Mouse (Mus musculus) limb, embryonic 12.5 days (tissue): Measurements from ENCODE around the gene Ypel3. TPM values are rescaled to one million over a fixed set of nuclear protein-coding genes. Genes with fewer than 3 reads are reported as not detected.
"Not testable (repeated sequence)": the region's sequence is repeated elsewhere in the genome, so short reads cannot be mapped to it uniquely, and the experiment has no call there.

ENCODE experiments used
- ATAC-seq: fragments of 200-750 bp; cut with Nextera tagmentation; 2 replicates; pipeline ENCODE4 v1.8.0; 2017; ENCODE audit warnings: low read depth, moderate TSS enrichment; ENCODE audit not compliant: insufficient number of reproducible peaks, insufficient read depth, low FRiP score, low TSS enrichment
- H3K27ac ChIP-seq: fragments of 300-500 bp; sonication (generic); 2 replicates; pipeline ENCODE4 v1.5.1; 2016; ENCODE audit warnings: mild to moderate bottlenecking, moderate library complexity
- H3K27me3 ChIP-seq: fragments of 300-500 bp; sonication (generic); 2 replicates; pipeline ENCODE4 v1.6.1; 2016; ENCODE audit warnings: mild to moderate bottlenecking, moderate library complexity
- H3K36me3 ChIP-seq: fragments of 300-500 bp; sonication (generic); 2 replicates; pipeline ENCODE4 v1.6.1; 2016; ENCODE audit warnings: mild to moderate bottlenecking, moderate library complexity
- H3K4me1 ChIP-seq: fragments of 300-500 bp; sonication (generic); replicated peaks from 2 replicates; pipeline ENCODE4 v1.6.1; 2016
- H3K4me2 ChIP-seq: fragments of 300-500 bp; sonication (generic); 2 replicates; pipeline ENCODE4 v1.6.1; 2016; ENCODE audit warnings: mild to moderate bottlenecking, moderate library complexity
- H3K4me3 ChIP-seq: fragments of 300-500 bp; sonication (generic); replicated peaks from 2 replicates; pipeline ENCODE4 v1.5.1; 2016; ENCODE audit warnings: mild to moderate bottlenecking
- H3K9ac ChIP-seq: fragments of 300-500 bp; sonication (generic); replicated peaks from 2 replicates; pipeline ENCODE4 v1.6.1; 2016; ENCODE audit warnings: mild to moderate bottlenecking, moderate library complexity
- H3K9me3 ChIP-seq: fragments of 300-500 bp; sonication (generic); 2 replicates; pipeline ENCODE4 v1.6.1; 2016; ENCODE audit warnings: mild to moderate bottlenecking, moderate library complexity
- WGBS: fragments of 180-500 bp; shearing (Covaris S2); methylation state at CpG from one replicate; pipeline ENCODE4 v1.1.7; 2016; 5-methylcytosine and 5-hydroxymethylcytosine counted together
- polyA plus RNA-seq: library from polyadenylated mRNA; unstranded; fragments of >200 nt; fragmentation: Nextera tagmentation; extraction: Ambion mirVana; gene quantifications from 2 replicates; pipeline ENCODE4 v1.2.1, GENCODE M21; 2016

Ypel3 gene
- polyA plus RNA-seq, 1 experiment from 2014 or later = 104 TPM

DNA sequence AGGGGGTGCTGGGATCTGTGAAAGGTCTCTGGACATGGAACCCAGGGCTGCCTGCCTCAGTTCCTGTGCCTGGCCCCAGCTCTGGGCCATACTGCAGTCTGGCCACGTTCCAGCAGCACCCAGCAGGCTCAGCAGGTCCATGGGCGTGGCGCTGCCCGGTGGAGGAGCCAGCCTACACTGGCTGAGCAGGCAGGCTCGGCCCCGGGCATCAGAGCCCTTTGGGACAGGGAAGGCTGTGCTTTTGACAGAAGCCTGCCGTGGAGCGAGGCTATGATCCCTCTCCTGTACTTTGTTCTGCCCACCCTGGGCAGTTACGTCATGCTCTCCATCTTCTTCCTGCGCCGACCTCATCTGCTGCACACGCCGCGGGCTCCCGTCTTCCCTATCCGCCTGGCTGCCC, 10.6 kb upstream of the Ypel3 start, which contains the start of gene Gdpd3:
Gene Gdpd3 (plus strand): TSS at position 134 of the 400 bp plus-strand sequence.
- Histone ChIP-seq H3K4me1 (no peaks in the 10 kb centered on the region), H3K27ac (no peak within 1 kb of the TSS), H3K4me3 (no peak within 1 kb of the TSS), H3K9me3 (no peaks in the 10 kb centered on the region), H3K36me3 (peaks cover 94% of the 10 kb centered on the region), H3K27me3 (no peaks in the 10 kb centered on the region), H3K9ac (no peak within 1 kb of the TSS), H3K4me2 (no peak within 1 kb of the TSS)
- WGBS = 95% methylated on average over 16 of the region's 16 CpGs
- no peak for ATAC-seq

- Histone ChIP-seq H3K9me3 (no peaks in the 10 kb centered on the region), H3K4me2 (no peak overlapping the region), H3K9ac (no peak overlapping the region), H3K27me3 (no peaks in the 10 kb centered on the region), H3K36me3 (peaks cover 90% of the 10 kb centered on the region), H3K4me1 (no peaks in the 10 kb centered on the region), H3K27ac (no peak overlapping the region), H3K4me3 (no peak overlapping the region)
- no peak for ATAC-seq
- WGBS = 90% methylated on average over 8 of the region's 8 CpGs
Measured at GRCm38 (mm10) chr7:126767001-126767400, 9.8 kb upstream of the Ypel3 start.

GRCm38 (mm10) chr7:126770784-126771183, 6.0 kb upstream of the Ypel3 start:
- Histone ChIP-seq H3K9me3 (no peaks in the 10 kb centered on the region), H3K4me1 (peaks cover 4% of the 10 kb centered on the region)

DNA sequence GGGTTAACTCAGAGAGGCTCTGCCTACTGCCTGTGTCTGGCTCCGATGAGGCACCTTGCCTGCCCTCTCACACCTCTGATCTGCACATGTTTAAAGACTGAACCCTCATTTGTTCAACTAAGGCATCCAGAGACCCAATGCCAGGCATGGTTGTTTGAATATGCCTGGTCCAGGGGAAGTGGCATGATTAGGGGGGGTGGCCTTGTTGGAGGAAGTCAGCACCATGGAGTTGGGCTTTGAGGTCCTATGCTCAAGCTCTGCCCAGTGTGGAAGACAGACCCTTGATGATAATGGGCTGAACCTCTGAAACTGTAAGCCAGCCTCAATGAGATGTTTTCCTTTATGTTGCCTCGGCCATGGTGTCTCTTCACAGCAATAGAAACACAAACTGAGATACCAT, 3.4 kb upstream of the Ypel3 start:
- H3K9me3 ChIP-seq = no peaks in the 10 kb centered on the region
- peaks cover 19% of the 10 kb centered on the region for H3K4me1 ChIP-seq
- no peak overlapping the region for H3K4me2 ChIP-seq
- no peak overlapping the region for H3K27ac ChIP-seq
- no peaks in the 10 kb centered on the region for H3K27me3 ChIP-seq
- 70% methylated on average over 2 of the region's 2 CpGs for WGBS
- H3K36me3 ChIP-seq = peaks cover 54% of the 10 kb centered on the region
- no peak overlapping the region for H3K4me3 ChIP-seq
- H3K9ac ChIP-seq = no peak overlapping the region
- ATAC-seq = no peak

More at GRCm38 (mm10) chr7:126770784-126771183, 6.0 kb upstream of the Ypel3 start:
- Histone ChIP-seq H3K36me3 (peaks cover 75% of the 10 kb centered on the region), H3K9ac (no peak overlapping the region), H3K4me3 (no peak overlapping the region), H3K27me3 (no peaks in the 10 kb centered on the region), H3K27ac (no peak overlapping the region), H3K4me2 (no peak overlapping the region)
- ATAC-seq = no peak
- WGBS = 81% methylated on average over 12 of the region's 12 CpGs

DNA sequence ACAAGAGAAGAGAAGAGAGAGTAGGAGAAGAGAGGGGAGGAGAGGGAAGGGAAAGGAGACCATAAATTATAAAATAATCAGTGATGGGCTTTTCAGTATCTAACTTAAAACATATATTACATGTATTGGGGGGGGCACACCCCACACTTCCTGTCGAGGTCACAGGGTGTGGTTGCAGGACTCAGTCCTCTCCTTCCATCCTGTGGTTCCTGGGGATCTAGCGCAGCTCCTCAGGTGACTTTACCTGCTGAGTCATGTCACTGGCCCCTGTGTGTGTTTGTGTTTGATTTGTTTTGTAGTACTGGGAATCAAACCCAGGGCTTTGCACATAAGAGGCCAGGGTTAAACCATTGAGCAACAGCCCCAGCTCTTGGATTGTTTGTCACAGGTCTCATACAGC, 2.3 kb upstream of the Ypel3 start:
- H3K27ac ChIP-seq = no peak overlapping the region
- peaks cover 52% of the 10 kb centered on the region for H3K36me3 ChIP-seq
- ATAC-seq = no peak
- 84% methylated on average over 2 of the region's 2 CpGs for WGBS
- H3K4me1 ChIP-seq = peaks cover 19% of the 10 kb centered on the region
- H3K4me3 ChIP-seq = no peak overlapping the region
- no peaks in the 10 kb centered on the region for H3K27me3 ChIP-seq
- no peaks in the 10 kb centered on the region for H3K9me3 ChIP-seq
- H3K4me2 ChIP-seq = no peak overlapping the region
- no peak overlapping the region for H3K9ac ChIP-seq

GRCm38 (mm10) chr7:126775185-126775977, 1.4 kb upstream of the Ypel3 start:
- no peak for ATAC-seq
- Histone ChIP-seq H3K9ac (peak overlapping the region; percentile 85; the same call in 1 of the 2 replicates), H3K36me3 (peaks cover 43% of the 10 kb centered on the region; the same call in 1 of the 2 replicates), H3K27me3 (no peaks in the 10 kb centered on the region), H3K4me1 (peaks cover 28% of the 10 kb centered on the region), H3K4me2 (peak overlapping the region; percentile 90), H3K27ac (peak overlapping the region; percentile 93), H3K9me3 (no peaks in the 10 kb centered on the region), H3K4me3 (no peak overlapping the region)
- WGBS = 82% methylated on average over 10 of the region's 10 CpGs

GRCm38 (mm10) chr7:126775978-126776234, 849 bp upstream of the Ypel3 start:
- 55% methylated on average over 3 of the region's 3 CpGs for WGBS
- Histone ChIP-seq H3K9ac (peak overlapping the region; percentile 85), H3K4me2 (peak overlapping the region; percentile 90), H3K4me1 (peaks cover 30% of the 10 kb centered on the region), H3K27me3 (no peaks in the 10 kb centered on the region), H3K27ac (peak overlapping the region; percentile 93), H3K36me3 (peaks cover 38% of the 10 kb centered on the region; the same call in 1 of the 2 replicates), H3K9me3 (no peaks in the 10 kb centered on the region), H3K4me3 (peak overlapping the region; percentile 82)
- ATAC-seq = no peak

- H3K27ac ChIP-seq = peak overlapping the region; percentile 93; the same call in 1 of the 2 replicates
- H3K9me3 ChIP-seq = no peaks in the 10 kb centered on the region
- peak overlapping the region; percentile 85 for H3K9ac ChIP-seq
- H3K4me2 ChIP-seq = peak overlapping the region; percentile 90
- peaks cover 45% of the 10 kb centered on the region for H3K4me1 ChIP-seq
- no peaks in the 10 kb centered on the region for H3K27me3 ChIP-seq
- peaks cover 29% of the 10 kb centered on the region; the same call in 1 of the 2 replicates for H3K36me3 ChIP-seq
- ATAC-seq = no peak
- WGBS = 58% methylated on average over 10 of the region's 10 CpGs
- peak overlapping the region; percentile 82 for H3K4me3 ChIP-seq
Measured at GRCm38 (mm10) chr7:126777476-126777875, 721 bp downstream of the Ypel3 start.

DNA sequence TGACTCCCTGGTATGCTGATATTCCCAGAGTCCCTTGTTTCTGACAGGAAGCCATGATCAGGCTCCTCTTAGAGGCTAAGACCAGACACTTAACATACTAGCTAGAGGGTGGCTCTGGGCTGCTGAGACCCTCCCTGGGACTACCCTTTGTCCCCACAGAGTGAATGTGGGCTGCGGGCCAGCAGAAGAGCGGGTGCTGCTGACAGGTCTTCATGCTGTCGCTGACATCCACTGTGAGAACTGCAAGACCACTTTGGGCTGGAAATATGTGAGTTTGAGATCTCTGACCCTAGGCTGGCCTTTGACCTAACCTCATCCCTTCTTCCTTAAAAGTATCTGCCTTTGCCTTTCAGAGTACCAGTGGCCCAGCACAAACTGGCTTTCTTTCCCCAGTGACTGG, 1.4 kb downstream of the Ypel3 start:
- H3K4me1 ChIP-seq = peaks cover 47% of the 10 kb centered on the region
- no peaks in the 10 kb centered on the region for H3K9me3 ChIP-seq
- no peak overlapping the region for H3K27ac ChIP-seq
- no peak overlapping the region for H3K9ac ChIP-seq
- H3K27me3 ChIP-seq = no peaks in the 10 kb centered on the region
- WGBS = 88% methylated on average over 3 of the region's 3 CpGs
- no peak overlapping the region for H3K4me3 ChIP-seq
- H3K4me2 ChIP-seq = peak overlapping the region; percentile 90
- H3K36me3 ChIP-seq = peaks cover 31% of the 10 kb centered on the region; the same call in 1 of the 2 replicates
- no peak for ATAC-seq

DNA sequence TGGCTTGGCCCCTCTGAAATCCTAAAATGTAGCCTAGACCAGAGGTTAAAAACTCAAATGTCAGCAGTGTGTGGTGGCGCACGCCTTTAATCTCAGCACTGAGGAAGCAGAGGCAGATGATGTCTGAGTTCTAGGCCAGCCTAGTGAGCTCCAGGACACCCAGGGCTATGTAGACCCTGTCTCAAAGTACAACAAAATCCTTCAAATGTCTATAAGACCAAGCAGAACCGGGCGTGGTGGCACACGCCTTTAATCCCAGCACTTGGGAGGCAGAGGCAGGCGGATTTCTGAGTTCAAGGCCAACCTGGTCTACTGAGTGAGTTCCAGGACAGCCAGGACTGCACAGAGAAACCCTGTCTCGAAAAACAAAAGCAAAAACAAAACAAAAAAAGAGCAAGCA, 2.3 kb downstream of the Ypel3 start:
- not testable (repeated sequence) for ATAC-seq, H3K27ac ChIP-seq
- 88% methylated on average over 7 of the region's 7 CpGs for WGBS

GRCm38 (mm10) chr7:126779983-126780970, 3.5 kb downstream of the Ypel3 start:
- WGBS = 1% methylated on average over 21 of the region's 21 CpGs
- Histone ChIP-seq H3K27me3 (no peaks in the 10 kb centered on the region), H3K4me1 (peaks cover 47% of the 10 kb centered on the region), H3K4me2 (peak overlapping the region; percentile 91), H3K4me3 (peak overlapping the region; percentile 41), H3K36me3 (peaks cover 40% of the 10 kb centered on the region), H3K9ac (peak overlapping the region; percentile 61), H3K27ac (peak overlapping the region; percentile 76), H3K9me3 (no peaks in the 10 kb centered on the region)
- ATAC-seq = peak; percentile 63

More for the DNA sequence above, 2.3 kb downstream of the Ypel3 start:
- H3K9me3 ChIP-seq, H3K27me3 ChIP-seq, H3K4me3 ChIP-seq, H3K9ac ChIP-seq, H3K4me2 ChIP-seq: not testable (repeated sequence)
- H3K36me3 ChIP-seq = peaks cover 30% of the 10 kb centered on the region
- H3K4me1 ChIP-seq = peaks cover 47% of the 10 kb centered on the region
